Mouse (Mus musculus) monocyte, adult 2 months (primary cell): ENCODE data around the gene Mageb4.
"Not testable (repeated sequence)": the region's sequence is repeated elsewhere in the genome, so short reads cannot be mapped to it uniquely, and the experiment has no call there.

Experiments used
- DNase-seq, 2 experiments: peaks; one replicate each; pipeline ENCODE4 v3.0.0; 2022; ENCODE audit warnings: low spot score in 2 of 2, low read depth in 1 of 2

Gene Mageb4

GRCm38 (mm10) chrX:86304993-86305392 is at the start of gene Mageb4:
Mageb4 (minus strand) TSS chrX:86305093.
- DNase-seq = not testable (repeated sequence)

- DNase-seq = not testable (repeated sequence)
Observed at GRCm38 (mm10) chrX:86284597-86284996, 20.3 kb downstream of the Mageb4 start.

GRCm38 (mm10) chrX:86245950-86246349 is 58.9 kb downstream of the Mageb4 start:
- DNase-seq = not testable (repeated sequence)

- DNase-seq = no peak
Observed at GRCm38 (mm10) chrX:86237246-86237645, 67.6 kb downstream of the Mageb4 start.
